Mouse (Mus musculus): ENCODE measurements around the gene Cfi.

Gene Cfi

GRCm38 (mm10) chr3:129878405-129879021, 42.8 kb downstream of the Cfi start, which contains the start of gene Pla2g12a:
Gene Pla2g12a, plus strand, starts transcription at chr3:129878606.
- DNase-seq, result peak; percentile 89

- no peak for DNase-seq
These were observed 43.6 kb downstream of the Cfi start for GRCm38 (mm10) chr3:129879131-129879757.

- no peak for DNase-seq
These were observed 44.2 kb downstream of the Cfi start for GRCm38 (mm10) chr3:129879913-129880312.

- no peak for DNase-seq
These were observed 45.4 kb downstream of the Cfi start for GRCm38 (mm10) chr3:129880925-129881593.

GRCm38 (mm10) chr3:129885577-129885976, 49.9 kb downstream of the Cfi start:
- no peak for DNase-seq

GRCm38 (mm10) chr3:129886430-129886829, 50.7 kb downstream of the Cfi start:
- DNase-seq, result no peak

- DNase-seq, result no peak
These were observed 52.3 kb downstream of the Cfi start for GRCm38 (mm10) chr3:129887779-129888517.

- no peak for DNase-seq
These were observed 56.3 kb downstream of the Cfi start for GRCm38 (mm10) chr3:129892003-129892402.

GRCm38 (mm10) chr3:129893143-129893542, 57.5 kb downstream of the Cfi start:
- DNase-seq, result no peak

- DNase-seq, result no peak
These were observed 60.9 kb downstream of the Cfi start for GRCm38 (mm10) chr3:129896591-129896990.

- no peak for DNase-seq
These were observed 63.2 kb downstream of the Cfi start for GRCm38 (mm10) chr3:129898886-129899285.

GRCm38 (mm10) chr3:129901271-129901809, 65.7 kb downstream of the Cfi start, which contains the start of gene Casp6:
Gene Casp6, plus strand, starts transcription at chr3:129901425.
- DNase-seq, result peak; percentile 60

GRCm38 (mm10) chr3:129903369-129903768, 67.7 kb downstream of the Cfi start:
- no peak for DNase-seq

- DNase-seq, result no peak
These were observed 68.2 kb downstream of the Cfi start for GRCm38 (mm10) chr3:129903866-129904265.

- DNase-seq, result no peak
These were observed 68.9 kb downstream of the Cfi start for GRCm38 (mm10) chr3:129904381-129905132.

GRCm38 (mm10) chr3:129912025-129912424, 76.3 kb downstream of the Cfi start:
- DNase-seq, result no peak

GRCm38 (mm10) chr3:129913241-129913640, 77.6 kb downstream of the Cfi start:
- DNase-seq, result no peak

GRCm38 (mm10) chr3:129917424-129917823, 81.7 kb downstream of the Cfi start:
- DNase-seq, result no peak

- peak; percentile 68 for DNase-seq
These were observed 82.8 kb downstream of the Cfi start for GRCm38 (mm10) chr3:129918434-129918833.

GRCm38 (mm10) chr3:129923581-129923980, 87.9 kb downstream of the Cfi start:
- DNase-seq, result no peak

Data from layer of hippocampus, adult 9-11 months (tissue).